Mouse (Mus musculus): Measurements from ENCODE around the gene Slc35f3. TPM values are rescaled to one million over a fixed set of nuclear protein-coding genes. Genes with fewer than 3 reads are reported as not detected.

Gene Slc35f3
- total RNA-seq (2021), result not detected
- long read RNA-seq, experiment 1, partial matches to known transcripts, result 0 of 1 reads
- long read RNA-seq, experiment 1, other reads (novel, unspliced or antisense), result 1 of 1 reads
- long read RNA-seq, experiment 2, partial matches to known transcripts, result 0 of 1 reads
- long read RNA-seq, experiment 2, other reads (novel, unspliced or antisense), result 0 of 1 reads

DNA sequence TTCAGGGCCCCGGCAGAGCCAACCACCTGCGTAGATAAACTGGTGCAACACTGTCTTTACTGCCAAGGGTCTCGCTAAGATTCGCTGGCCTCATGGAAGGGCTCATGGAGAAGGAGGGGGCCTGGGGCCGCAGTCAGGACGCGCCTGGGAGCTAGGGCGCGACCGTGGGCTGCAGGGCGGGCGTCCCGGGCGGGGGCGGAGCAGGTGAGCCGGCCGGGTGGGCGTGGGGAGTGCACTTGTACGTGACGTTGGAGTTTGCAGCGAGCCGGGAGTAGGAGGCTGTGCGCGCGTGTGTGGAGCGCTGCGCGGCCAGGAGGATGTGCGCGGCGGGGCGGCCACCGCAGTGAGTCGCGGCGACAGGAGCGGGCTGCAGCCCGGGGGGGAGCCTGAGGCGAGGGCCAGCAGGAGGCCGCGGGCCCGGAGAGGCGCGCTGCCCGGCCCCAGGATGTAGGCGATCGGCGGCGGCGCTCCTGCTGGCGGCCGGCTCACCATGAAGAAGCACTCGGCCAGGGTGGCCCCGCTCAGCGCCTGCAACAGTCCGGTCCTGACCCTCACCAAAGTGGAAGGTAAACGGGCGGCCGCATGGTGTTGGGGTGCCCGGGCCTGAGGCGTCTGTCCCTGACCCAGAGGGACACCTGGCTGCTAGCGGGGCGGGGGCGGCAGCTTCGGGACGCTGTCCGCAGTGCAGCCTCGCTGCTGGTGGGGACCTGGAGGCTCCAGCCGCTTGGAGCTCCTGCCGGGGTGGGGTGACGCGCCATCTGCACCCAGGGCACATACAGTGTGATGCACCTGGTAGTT, at the start of gene Slc35f3:
Gene Slc35f3, plus strand, starts transcription at position 263 of the 798 bp plus-strand sequence.
- no peak for DNase-seq

GRCm38 (mm10) chr8:126250486-126250885, 47.9 kb upstream of the Slc35f3 start:
- DNase-seq, result no peak

DNA sequence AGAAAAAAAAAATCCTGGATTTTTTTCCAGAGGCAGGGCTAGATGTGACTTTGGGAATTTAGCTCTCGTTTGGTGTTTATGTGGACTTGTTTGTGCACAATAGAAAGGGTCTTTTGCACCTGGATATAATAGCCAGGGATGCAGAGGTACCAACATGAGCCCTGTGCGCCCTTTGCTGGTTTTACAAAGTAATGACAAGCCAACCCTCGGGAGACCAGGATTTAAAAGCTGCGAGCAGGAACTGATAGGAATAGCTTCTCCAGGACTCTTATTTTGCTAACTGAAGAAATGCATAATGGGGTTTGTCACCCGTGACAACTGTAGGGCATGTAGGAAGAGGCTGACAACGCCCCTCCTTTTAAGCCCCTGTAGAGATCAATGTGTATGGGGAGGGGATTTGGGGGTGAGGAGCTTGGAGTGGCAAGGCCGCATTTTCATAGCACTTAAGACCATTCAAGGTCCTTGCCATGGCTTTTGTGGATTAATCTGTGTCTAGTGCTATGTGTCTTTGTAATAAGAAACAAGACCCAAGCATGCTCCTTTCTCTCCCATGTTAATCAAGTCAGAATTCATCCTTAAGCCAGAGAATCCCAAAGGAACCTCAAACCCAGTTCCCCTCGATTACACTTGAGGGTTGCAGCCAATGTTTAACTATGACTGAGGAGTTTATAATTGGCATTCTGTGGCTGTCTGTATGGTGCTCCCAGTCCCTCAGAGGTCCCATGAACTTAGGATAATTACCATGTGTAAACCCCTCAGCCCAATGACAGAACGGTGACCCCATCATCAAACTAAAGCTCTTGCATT, 41.6 kb upstream of the Slc35f3 start:
- DNase-seq, result no peak

GRCm38 (mm10) chr8:126257392-126257681, 41.0 kb upstream of the Slc35f3 start:
- DNase-seq, result no peak

- peak; percentile 48 for DNase-seq
These were observed 40.1 kb upstream of the Slc35f3 start for GRCm38 (mm10) chr8:126258175-126258781.

GRCm38 (mm10) chr8:126265186-126265585, 33.2 kb upstream of the Slc35f3 start:
- DNase-seq, result no peak

GRCm38 (mm10) chr8:126267118-126267517, 31.2 kb upstream of the Slc35f3 start:
- no peak for DNase-seq

GRCm38 (mm10) chr8:126269733-126270132, 28.6 kb upstream of the Slc35f3 start:
- no peak for DNase-seq

- no peak for DNase-seq
These were observed 25.9 kb upstream of the Slc35f3 start for GRCm38 (mm10) chr8:126272445-126272844.

- DNase-seq, result no peak
These were observed 25.3 kb upstream of the Slc35f3 start for GRCm38 (mm10) chr8:126273066-126273465.

DNA sequence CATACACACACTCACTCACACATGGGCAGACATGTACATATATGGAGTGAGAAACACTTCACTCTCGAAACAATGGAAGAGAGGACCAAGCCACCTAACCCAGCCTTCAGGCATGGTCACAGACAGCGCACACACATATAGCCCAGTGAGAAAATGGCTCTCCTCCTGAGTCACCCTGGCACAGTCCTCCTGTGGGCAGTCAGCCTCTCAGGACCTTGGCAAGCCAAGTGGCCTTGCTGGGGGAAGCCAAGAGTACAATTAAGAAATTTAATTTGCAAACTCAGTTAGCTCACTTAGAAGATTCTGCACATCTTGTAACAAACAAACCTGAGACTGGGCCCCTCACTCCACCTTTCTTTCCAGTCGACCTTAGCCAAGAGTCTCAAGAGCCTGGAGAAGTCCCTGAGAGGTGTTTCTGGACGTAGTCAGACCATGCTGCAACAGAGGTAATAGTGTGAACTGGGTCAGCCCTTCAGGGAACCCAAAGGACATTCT, 23.4 kb upstream of the Slc35f3 start:
- no peak for DNase-seq

DNA sequence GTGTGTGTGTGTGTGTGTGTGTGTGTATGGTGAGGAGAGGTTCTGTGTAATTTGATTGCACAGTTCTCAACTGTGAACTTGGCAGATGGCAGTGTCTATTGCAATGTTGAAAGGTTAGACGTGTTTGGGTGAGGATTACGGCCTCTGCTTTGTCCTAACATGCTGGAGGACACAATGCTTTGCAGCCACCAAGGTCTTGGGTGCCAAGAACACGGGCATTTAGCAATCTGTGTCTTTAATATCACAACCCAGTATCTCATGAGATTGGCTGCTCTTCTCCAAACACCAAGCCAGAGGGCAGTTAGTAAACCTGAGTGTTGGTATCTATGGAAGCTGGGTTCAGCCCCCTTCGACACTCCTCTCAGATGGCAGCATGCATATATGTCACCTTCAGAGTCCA, 22.5 kb upstream of the Slc35f3 start:
- no peak for DNase-seq

GRCm38 (mm10) chr8:126291951-126292350, 6.4 kb upstream of the Slc35f3 start:
- DNase-seq, result no peak

GRCm38 (mm10) chr8:126297284-126297845, 993 bp upstream of the Slc35f3 start:
- no peak for DNase-seq

DNA sequence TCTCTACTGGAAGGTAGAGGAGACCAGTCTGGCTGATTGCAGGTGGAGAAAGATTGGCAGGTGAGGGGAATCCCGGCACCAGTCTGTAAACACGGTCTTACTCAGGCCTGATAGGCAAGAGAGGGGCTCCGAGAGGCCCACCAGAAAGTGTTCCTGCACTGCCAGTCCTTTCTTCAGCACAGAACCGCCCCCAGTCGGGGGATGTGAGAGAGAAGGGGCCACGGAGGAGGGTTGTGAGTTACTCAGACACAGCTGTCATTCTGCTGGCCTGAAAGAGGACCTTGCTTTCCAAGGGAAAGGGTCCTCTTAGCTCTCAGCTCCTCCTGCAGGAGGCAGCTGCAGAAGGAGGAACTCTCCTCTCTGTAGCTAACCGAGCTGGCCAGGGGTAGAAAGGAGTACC, 975 bp downstream of the Slc35f3 start:
- DNase-seq, result no peak

- DNase-seq, result no peak
These were observed 2.0 kb downstream of the Slc35f3 start for GRCm38 (mm10) chr8:126300350-126300749.

GRCm38 (mm10) chr8:126301580-126301979, 3.2 kb downstream of the Slc35f3 start:
- no peak for DNase-seq

GRCm38 (mm10) chr8:126307164-126307563, 8.8 kb downstream of the Slc35f3 start:
- no peak for DNase-seq

GRCm38 (mm10) chr8:126309015-126309414, 10.7 kb downstream of the Slc35f3 start:
- DNase-seq, result no peak

GRCm38 (mm10) chr8:126324931-126325330, 26.6 kb downstream of the Slc35f3 start:
- DNase-seq, result no peak

- no peak for DNase-seq
These were observed 27.8 kb downstream of the Slc35f3 start for GRCm38 (mm10) chr8:126326136-126326535.

- DNase-seq, result no peak
These were observed 28.4 kb downstream of the Slc35f3 start for GRCm38 (mm10) chr8:126326731-126327130.
